Mouse (Mus musculus): Measurements from ENCODE around the gene Stard13. TPM values are rescaled to one million over a fixed set of nuclear protein-coding genes. Genes with fewer than 3 reads are reported as not detected.
A peak's percentile ranks its signal among the peaks of the same experiment; 100 is the strongest.

Stard13 gene
- polyA plus RNA-seq, 1 experiment: 6.3 TPM

- Histone ChIP-seq H3K27ac (replicated peaks; ENCODE audit: low read depth, low read length) (peak overlapping the region; percentile 83), H3K4me1 (ENCODE audit: control insufficient read depth, insufficient read depth, insufficient read length, low read length) (peaks cover 9% of the 10 kb centered on the region), H3K4me3 (ENCODE audit: insufficient read depth, low read depth, low read length) (no peak overlapping the region)
Observed at GRCm38 (mm10) chr5:151065228-151065627, 168.4 kb downstream of the Stard13 start.

- no peak overlapping the region for H3K27ac ChIP-seq (replicated peaks; ENCODE audit: low read depth, low read length)
- no peak overlapping the region for H3K4me3 ChIP-seq (ENCODE audit: insufficient read depth, low read depth, low read length)
- peaks cover 18% of the 10 kb centered on the region for H3K4me1 ChIP-seq (ENCODE audit: control insufficient read depth, insufficient read depth, insufficient read length, low read length)
Observed at GRCm38 (mm10) chr5:151061942-151062341, 171.7 kb downstream of the Stard13 start.

GRCm38 (mm10) chr5:151060476-151060875 lies 173.2 kb downstream of the Stard13 start:
- Histone ChIP-seq H3K4me1 (ENCODE audit: control insufficient read depth, insufficient read depth, insufficient read length, low read length) (peaks cover 19% of the 10 kb centered on the region; the same call in 1 of the 2 replicates), H3K27ac (replicated peaks; ENCODE audit: low read depth, low read length) (no peak overlapping the region), H3K4me3 (ENCODE audit: insufficient read depth, low read depth, low read length) (no peak overlapping the region)

- Histone ChIP-seq H3K27ac (replicated peaks; ENCODE audit: low read depth, low read length) (no peak overlapping the region), H3K4me1 (ENCODE audit: control insufficient read depth, insufficient read depth, insufficient read length, low read length) (peaks cover 21% of the 10 kb centered on the region; the same call in 1 of the 2 replicates), H3K4me3 (ENCODE audit: insufficient read depth, low read depth, low read length) (no peak overlapping the region)
Observed at GRCm38 (mm10) chr5:151059772-151060171, 173.9 kb downstream of the Stard13 start.

- Histone ChIP-seq H3K27ac (replicated peaks; ENCODE audit: low read depth, low read length) (no peak overlapping the region), H3K4me3 (ENCODE audit: insufficient read depth, low read depth, low read length) (no peak overlapping the region)
Observed at GRCm38 (mm10) chr5:151059352-151059751, 174.3 kb downstream of the Stard13 start.

DNA sequence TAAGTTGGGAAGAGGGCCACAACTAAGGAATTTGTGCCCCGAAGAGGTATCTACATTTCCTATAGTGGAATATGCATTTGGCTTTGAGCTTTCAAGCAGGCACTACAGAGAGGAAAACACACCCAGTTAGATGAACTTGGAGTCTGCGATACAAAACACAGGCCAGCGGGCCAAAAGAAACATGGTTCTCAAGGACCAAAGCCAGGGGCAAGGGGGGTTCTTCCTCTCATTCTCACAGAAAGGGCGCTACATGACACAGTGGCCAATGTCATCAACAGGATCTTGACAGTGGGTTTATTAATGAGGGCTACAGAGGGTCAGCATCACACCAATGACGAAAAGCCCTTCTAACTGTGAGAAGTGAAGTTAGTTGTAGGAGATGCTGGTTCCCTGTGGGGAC lies 175.9 kb downstream of the Stard13 start:
- peak overlapping the region; percentile 67 for H3K27ac ChIP-seq (replicated peaks; ENCODE audit: low read depth, low read length)
- H3K4me1 ChIP-seq (ENCODE audit: control insufficient read depth, insufficient read depth, insufficient read length, low read length): peaks cover 21% of the 10 kb centered on the region; the same call in 1 of the 2 replicates
- no peak overlapping the region for H3K4me3 ChIP-seq (ENCODE audit: insufficient read depth, low read depth, low read length)

More at GRCm38 (mm10) chr5:151059352-151059751, 174.3 kb downstream of the Stard13 start:
- H3K4me1 ChIP-seq (ENCODE audit: control insufficient read depth, insufficient read depth, insufficient read length, low read length): peaks cover 21% of the 10 kb centered on the region; the same call in 1 of the 2 replicates

DNA sequence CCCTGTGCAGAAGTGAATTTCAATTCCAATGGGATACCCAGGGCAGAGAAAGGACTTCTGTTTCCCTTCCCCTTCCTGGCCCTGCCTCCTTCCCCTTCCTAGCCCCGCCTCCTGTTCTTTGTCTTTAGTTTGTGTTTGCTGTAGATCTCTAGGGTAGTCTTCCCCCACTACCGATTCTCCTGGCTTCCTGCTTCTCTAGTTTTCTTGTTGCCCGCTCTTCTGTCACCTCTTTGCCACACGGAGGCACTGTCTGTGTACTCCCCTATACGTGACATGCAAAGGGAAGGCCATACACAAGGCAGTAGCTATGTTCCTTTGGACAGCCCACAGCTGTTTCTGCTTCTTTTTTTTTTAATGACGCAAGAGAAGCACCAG lies 176.7 kb downstream of the Stard13 start:
- H3K4me1 ChIP-seq (ENCODE audit: control insufficient read depth, insufficient read depth, insufficient read length, low read length): peaks cover 21% of the 10 kb centered on the region; the same call in 1 of the 2 replicates
- H3K27ac ChIP-seq (replicated peaks; ENCODE audit: low read depth, low read length): peak overlapping the region; percentile 79
- no peak overlapping the region for H3K4me3 ChIP-seq (ENCODE audit: insufficient read depth, low read depth, low read length)

DNA sequence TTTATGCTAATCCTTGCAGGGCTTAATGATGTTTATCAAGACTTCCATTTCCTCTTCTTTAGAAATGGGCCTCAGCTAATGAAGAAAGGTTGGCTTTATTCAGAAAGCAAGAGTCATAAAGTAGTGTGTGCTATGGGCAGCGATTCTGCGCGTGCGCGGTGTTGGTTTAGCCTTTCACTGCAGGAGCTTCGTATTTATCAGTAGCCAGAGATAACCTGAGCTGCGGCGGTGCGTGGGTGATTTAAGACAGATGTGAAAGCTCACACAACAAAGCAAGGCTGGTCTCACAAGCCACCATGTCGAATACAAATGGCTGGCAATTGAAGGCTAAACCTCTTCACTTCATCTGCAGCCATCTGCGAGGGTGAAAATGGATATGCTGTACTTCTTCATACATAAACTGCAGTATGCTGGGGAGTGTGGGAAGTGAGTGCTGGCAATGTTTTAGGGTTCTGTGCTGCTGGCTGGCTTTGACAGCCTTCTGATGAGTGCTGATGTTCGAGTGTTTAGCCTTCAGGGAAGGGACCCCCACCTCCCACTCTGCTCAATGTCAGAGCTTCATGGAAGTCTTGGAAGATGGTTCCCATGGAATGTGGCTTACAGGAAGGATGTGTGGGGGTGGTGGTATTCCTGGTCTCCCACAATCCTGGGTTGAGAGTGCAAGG lies 177.2 kb downstream of the Stard13 start:
- Histone ChIP-seq H3K4me3 (ENCODE audit: insufficient read depth, low read depth, low read length) (no peak overlapping the region), H3K27ac (replicated peaks; ENCODE audit: low read depth, low read length) (peak overlapping the region; percentile 79), H3K4me1 (ENCODE audit: control insufficient read depth, insufficient read depth, insufficient read length, low read length) (peaks cover 21% of the 10 kb centered on the region; the same call in 1 of the 2 replicates)

- Histone ChIP-seq H3K27ac (replicated peaks; ENCODE audit: low read depth, low read length) (no peak overlapping the region), H3K4me3 (ENCODE audit: insufficient read depth, low read depth, low read length) (no peak overlapping the region)
Observed at GRCm38 (mm10) chr5:151055426-151056090, 178.1 kb downstream of the Stard13 start.

DNA sequence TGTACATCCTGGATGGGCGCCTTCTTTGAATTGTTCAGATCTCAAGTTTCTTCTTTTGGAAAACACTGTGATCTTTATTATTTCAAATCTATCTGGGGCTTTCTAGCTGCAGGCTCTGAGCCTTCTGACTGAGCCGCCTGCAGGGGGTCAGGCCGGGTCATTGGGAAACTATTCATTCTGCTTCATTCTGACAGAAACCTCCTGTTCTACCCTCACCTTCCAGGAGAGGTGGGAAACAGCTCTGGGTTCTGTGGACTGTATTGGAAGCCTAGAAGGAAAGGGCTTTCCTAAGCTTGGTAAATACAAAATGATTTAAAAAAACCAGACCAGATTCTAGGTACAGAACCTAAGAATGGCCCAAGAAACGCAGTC lies 178.9 kb downstream of the Stard13 start:
- H3K27ac ChIP-seq (replicated peaks; ENCODE audit: low read depth, low read length): peak overlapping the region; percentile 16; the same call in 1 of the 2 replicates
- no peak overlapping the region for H3K4me3 ChIP-seq (ENCODE audit: insufficient read depth, low read depth, low read length)
- H3K4me1 ChIP-seq (ENCODE audit: control insufficient read depth, insufficient read depth, insufficient read length, low read length): peaks cover 24% of the 10 kb centered on the region; the same call in 1 of the 2 replicates

More at GRCm38 (mm10) chr5:151055426-151056090, 178.1 kb downstream of the Stard13 start:
- peaks cover 21% of the 10 kb centered on the region; the same call in 1 of the 2 replicates for H3K4me1 ChIP-seq (ENCODE audit: control insufficient read depth, insufficient read depth, insufficient read length, low read length)

GRCm38 (mm10) chr5:151054100-151054742 lies 179.4 kb downstream of the Stard13 start:
- H3K4me3 ChIP-seq (ENCODE audit: insufficient read depth, low read depth, low read length): no peak overlapping the region
- H3K4me1 ChIP-seq (ENCODE audit: control insufficient read depth, insufficient read depth, insufficient read length, low read length): peaks cover 25% of the 10 kb centered on the region; the same call in 1 of the 2 replicates
- peak overlapping the region; percentile 16; the same call in 1 of the 2 replicates for H3K27ac ChIP-seq (replicated peaks; ENCODE audit: low read depth, low read length)

GRCm38 (mm10) chr5:151053190-151053589 lies 180.4 kb downstream of the Stard13 start:
- Histone ChIP-seq H3K4me1 (ENCODE audit: control insufficient read depth, insufficient read depth, insufficient read length, low read length) (peaks cover 25% of the 10 kb centered on the region; the same call in 1 of the 2 replicates), H3K4me3 (ENCODE audit: insufficient read depth, low read depth, low read length) (no peak overlapping the region), H3K27ac (replicated peaks; ENCODE audit: low read depth, low read length) (no peak overlapping the region)

DNA sequence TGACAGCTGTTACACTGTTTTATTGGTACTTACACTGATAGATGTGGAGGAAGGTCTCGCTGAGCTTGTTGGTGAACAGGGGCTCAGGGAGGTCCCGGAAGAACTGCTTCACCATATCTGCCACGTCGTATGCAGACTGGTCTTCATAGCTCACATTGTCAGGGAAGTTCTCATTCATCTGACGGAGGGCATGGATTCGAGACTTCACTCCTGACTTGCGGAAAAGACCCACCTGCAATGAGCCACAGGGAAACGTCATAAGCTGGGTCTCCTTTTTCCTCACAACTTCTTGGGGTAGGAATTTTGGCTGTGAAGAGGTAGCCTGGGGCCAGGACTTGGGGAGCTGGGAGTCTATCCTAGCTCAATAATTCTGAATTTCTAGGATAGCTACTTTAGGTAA lies 181.3 kb downstream of the Stard13 start:
- Histone ChIP-seq H3K4me3 (ENCODE audit: insufficient read depth, low read depth, low read length) (no peak overlapping the region), H3K4me1 (ENCODE audit: control insufficient read depth, insufficient read depth, insufficient read length, low read length) (peaks cover 24% of the 10 kb centered on the region), H3K27ac (replicated peaks; ENCODE audit: low read depth, low read length) (no peak overlapping the region)

- Histone ChIP-seq H3K4me3 (ENCODE audit: insufficient read depth, low read depth, low read length) (no peak overlapping the region), H3K27ac (replicated peaks; ENCODE audit: low read depth, low read length) (peak overlapping the region; percentile 93), H3K4me1 (ENCODE audit: control insufficient read depth, insufficient read depth, insufficient read length, low read length) (peaks cover 12% of the 10 kb centered on the region)
Observed at GRCm38 (mm10) chr5:151047488-151047887, 186.1 kb downstream of the Stard13 start.

GRCm38 (mm10) chr5:151046917-151047316 lies 186.7 kb downstream of the Stard13 start:
- H3K4me1 ChIP-seq (ENCODE audit: control insufficient read depth, insufficient read depth, insufficient read length, low read length): peaks cover 12% of the 10 kb centered on the region
- peak overlapping the region; percentile 93 for H3K27ac ChIP-seq (replicated peaks; ENCODE audit: low read depth, low read length)
- peak overlapping the region; percentile 29 for H3K4me3 ChIP-seq (ENCODE audit: insufficient read depth, low read depth, low read length)

Data from brown adipose tissue, adult 24 weeks (tissue).